Mouse (Mus musculus) embryo, embryonic 11.5 days (tissue): ENCODE results near the gene Crocc.

Experiments
- DNase-seq: peaks from one replicate; pipeline ENCODE4 v3.0.0-alpha.2; 2012; ENCODE audit warnings: low read depth, low spot score

Crocc gene

GRCm38 (mm10) chr4:141060426-141061301, at the start of gene Crocc:
Gene Crocc, minus strand, starts transcription at chr4:141060550.
- peak; percentile 99 for DNase-seq

DNA sequence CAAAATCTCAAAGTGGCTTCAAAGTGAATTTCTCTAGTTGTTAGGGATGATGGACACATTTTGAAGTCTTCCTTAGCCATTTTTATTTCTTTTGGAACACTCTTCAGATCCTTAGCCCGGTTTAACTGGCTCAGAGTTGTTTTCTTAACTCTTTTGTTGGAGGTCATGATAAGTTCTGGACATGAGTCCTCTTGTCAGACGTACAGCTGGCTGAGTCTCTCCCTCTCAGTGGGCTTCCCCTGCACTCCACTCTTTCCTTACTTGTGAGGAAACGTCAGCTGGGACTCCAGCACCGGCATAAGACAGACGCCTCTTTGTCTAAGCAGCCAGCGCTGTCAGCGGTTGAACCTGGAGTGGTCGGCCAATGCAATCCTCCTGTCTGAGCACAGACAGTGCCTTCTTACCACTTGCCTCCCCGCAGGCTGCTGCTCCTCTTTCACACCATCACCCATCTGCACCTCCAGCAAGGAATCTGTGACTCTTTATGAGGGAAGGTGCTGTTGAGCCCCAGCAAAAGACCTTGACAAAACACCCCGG, 47.9 kb upstream of the Crocc start:
- DNase-seq = no peak

GRCm38 (mm10) chr4:141106526-141107183, 46.3 kb upstream of the Crocc start:
- DNase-seq = no peak

DNA sequence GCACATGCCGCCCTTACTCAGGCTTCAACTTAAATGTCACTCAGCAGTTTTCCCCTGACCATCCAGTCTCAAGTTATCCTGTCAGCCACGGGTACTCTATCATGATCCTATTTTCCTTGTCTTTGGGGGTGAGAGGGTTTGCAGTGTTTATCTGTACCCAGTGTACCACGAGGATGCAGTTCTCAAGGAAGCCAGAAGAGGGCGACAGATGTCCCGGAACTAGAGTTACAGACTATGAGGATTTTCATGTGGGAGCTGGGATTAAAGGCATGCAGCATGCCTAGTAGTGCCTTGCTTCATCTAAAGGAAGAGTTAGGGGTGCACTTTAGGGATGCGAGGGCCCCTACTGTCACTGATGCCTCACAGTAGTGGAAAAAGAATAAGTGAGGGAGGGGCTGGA, 41.5 kb upstream of the Crocc start:
- DNase-seq = peak; percentile 35

GRCm38 (mm10) chr4:141101291-141101690, 40.9 kb upstream of the Crocc start:
- DNase-seq = no peak

- no peak for DNase-seq
Observed at GRCm38 (mm10) chr4:141099956-141100355, 39.6 kb upstream of the Crocc start.

GRCm38 (mm10) chr4:141098935-141099334, 38.6 kb upstream of the Crocc start:
- no peak for DNase-seq

- no peak for DNase-seq
Observed at GRCm38 (mm10) chr4:141096710-141097109, 36.4 kb upstream of the Crocc start.

DNA sequence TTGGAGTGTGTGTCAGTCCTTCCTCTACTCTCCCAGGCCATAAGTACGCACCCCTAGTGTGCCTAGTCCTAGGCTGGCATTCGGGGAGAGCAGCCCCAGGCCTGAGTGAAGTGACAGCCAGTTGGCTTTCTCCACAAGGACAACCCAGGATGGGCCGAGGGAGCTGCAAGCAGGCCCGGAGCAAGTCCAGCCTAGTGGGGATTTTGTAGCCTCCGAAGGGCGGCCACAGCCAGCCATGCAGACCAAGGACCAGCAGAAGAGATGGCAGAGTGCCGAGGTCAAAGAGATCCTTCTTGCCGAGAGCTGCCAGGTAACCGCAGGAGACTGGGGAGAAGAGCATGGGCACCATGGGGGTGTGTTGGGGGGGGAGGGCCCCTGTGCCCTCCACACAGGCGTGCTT, 34.7 kb upstream of the Crocc start:
- DNase-seq = no peak

DNA sequence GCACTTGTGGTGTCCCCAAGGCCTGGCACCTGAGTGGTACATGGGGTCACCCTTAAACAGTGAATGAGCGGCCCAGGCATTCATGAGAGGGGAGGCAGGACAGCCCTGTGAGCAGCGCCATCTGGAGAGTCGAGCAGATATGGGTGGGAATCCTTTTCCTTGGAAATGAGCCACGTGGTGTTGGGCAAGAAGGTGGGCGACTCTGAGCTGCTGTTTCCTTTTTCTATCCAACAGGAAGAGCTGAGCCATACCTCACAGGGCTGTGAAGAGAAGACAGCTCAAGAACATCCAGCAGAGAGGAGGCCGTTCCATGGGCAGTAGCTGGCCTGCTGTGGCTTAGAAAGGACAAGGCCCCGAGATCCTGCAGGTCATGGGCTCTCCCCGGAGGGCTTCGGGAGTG, 28.4 kb upstream of the Crocc start:
- no peak for DNase-seq

- DNase-seq = no peak
Observed at GRCm38 (mm10) chr4:141088033-141088432, 27.7 kb upstream of the Crocc start, which contains the start of gene Spata21. Gene Spata21, plus strand, starts transcription at chr4:141088333.

DNA sequence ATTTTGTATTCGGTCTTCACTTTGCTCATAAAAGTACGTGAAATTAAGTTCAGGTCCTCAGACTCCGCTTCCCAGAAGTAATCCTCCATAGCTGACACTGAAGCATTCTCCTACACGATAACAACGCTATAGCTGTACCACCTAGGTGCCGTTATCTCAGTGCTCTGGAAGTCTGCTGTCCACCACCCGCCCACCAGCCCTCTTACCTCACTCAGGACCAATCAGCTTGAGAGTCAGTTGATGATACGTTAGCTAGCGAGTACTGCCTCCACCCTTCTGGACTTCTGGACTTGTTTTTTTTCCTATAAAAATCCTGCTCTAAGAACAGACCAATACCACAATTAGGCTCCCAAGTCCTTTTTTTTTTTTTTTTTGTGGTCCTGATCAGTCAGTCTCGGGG, 26.5 kb upstream of the Crocc start:
- DNase-seq = no peak

- no peak for DNase-seq
Observed at GRCm38 (mm10) chr4:141078510-141079137, 18.3 kb upstream of the Crocc start.

DNA sequence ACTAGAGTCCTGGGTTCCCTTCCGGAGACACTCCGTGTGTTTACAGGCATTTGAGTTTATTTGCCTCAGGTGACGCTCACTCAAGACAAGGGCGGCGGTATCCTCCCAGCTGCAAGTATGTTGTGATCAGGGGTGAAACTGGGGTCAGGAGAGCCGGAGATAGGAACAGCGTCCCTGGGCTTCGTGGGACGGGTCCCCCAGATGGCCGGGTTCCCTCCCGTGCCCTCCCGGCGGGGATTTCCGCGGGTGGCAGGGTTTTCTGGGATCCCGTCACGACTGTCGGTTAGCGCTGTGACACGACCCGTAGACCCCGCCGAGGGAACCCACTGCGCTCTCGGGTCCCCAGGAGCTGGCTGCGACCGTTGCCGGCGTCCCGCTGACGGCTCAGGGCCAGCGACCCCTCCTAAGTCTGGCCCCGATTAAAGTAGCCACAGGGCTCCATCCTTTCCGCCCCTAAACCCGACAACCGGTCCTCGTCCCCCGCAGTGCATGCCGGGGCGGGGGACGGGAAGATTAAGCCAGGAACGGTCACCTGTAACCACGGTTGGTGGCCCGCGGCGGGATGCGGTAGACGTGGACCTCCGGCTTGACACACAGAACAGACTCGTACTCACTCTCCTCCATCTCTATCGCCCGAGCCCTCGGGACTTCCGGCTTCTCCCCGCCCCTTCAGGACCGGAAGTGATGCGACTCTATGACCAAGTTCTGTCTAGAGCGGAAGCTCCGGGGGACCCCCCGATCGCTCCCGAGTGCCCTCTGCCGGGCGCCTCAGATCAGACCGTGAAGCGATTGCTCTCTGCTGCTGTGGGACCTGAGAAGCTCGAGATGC, 17.5 kb upstream of the Crocc start, which contains the start of gene Necap2:
TSS of gene Necap2 (minus strand) at position 677 of the 829 bp plus-strand sequence.
- peak; percentile 94 for DNase-seq

GRCm38 (mm10) chr4:141076761-141077506, 16.6 kb upstream of the Crocc start:
- no peak for DNase-seq

DNA sequence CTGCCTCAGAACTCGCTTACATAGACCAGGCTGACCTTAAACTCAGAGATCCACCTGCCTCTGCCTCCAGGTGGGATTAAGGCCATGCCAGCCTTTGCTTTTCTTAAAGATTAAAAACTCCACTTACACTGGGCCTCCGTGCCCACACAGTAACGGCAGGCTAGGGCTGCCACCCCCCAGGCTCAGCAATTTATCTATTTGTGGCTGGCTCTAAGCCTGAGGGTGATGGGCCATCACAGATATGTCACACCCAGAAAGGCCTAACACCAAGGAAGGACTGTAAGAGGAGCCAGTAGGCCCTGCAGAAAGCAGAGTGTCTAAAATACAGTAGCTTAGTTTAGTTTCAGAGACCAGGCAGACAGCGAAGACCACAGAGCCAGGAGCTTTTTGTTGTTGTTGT, 13.8 kb upstream of the Crocc start:
- no peak for DNase-seq

DNA sequence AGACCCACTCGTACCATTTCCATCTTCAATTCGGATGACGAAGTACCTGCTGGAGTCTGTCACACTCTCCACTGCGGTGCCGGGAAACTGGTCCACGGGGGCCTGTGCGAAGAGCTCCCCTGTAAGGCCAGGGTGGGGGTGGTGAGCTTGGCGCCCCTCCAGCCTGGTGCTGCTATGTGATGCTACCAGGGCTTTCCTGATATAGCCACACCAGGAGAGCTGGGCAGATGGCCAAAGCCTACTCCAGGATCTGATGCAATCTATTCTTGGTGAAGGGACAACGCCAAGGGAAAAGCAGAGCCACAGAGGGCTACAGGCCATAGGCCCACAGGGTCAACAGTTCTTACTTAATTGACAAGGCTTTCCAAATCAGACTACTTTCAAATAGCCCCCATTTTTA, 13.3 kb upstream of the Crocc start:
- DNase-seq = no peak

DNA sequence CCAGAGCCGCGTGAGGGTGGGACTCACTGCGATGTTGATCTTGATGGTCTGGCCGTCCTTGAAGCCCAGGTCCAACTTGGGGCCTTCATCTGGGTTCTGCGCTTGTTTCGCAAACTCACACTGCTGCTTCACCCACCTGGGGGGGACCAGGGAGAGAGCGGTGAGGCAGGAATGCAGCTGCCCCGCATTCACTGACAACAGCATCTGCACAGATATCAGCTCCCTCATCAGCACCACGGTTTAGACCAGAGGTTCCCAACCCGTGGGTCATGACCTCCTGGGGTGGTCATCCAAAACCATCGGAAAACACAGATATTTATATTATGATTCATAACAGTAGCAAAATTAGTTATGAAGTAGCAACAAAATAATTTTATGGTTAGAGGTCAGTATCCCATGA, 12.2 kb upstream of the Crocc start:
- no peak for DNase-seq

DNA sequence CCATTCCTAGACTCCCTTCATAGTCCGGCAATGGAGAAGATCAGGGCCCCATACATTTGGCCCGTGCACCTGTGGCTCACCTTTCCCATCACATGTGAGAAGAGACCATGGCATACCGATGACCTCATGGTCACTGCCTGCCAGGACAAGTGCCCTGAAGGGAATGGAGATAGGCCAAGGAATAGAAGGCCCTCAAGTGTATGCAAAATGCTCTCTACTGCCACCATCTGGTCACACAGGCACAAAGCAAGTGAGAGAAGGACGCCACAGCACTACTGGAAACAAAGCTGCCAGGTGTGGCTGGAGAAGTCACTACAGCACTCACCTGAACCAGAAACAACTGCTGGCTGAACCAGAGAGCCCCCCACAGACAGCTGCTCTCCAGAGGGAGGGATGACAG, 9.4 kb upstream of the Crocc start:
- DNase-seq = no peak

DNA sequence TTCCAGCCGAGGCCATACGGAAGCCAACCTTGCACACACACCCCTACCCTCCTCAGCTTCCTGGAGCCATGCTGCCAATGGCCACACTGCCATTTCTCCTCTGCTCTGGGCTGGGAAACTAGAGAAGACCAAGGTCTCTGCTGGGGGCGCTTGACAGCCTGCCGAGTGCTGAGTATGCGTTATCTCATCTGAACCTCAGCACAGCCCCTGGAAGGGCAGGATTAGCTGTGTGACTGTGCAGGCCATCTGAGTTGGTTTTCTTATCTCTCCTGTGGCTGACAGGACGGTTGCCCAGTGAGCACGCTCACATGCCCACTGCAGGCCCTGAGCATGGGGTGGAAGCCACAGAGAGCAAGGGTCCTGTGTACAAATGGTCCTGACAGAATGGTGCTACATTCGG, 8.3 kb upstream of the Crocc start:
- DNase-seq = no peak
